Mouse (Mus musculus): ENCODE results near the gene Nfkb1. TPM values are rescaled to one million over a fixed set of nuclear protein-coding genes. Genes with fewer than 3 reads are reported as not detected.

The Nfkb1 gene
- polyA plus RNA-seq, 1 experiment, result not detected

- H3K27ac ChIP-seq (ENCODE audit: insufficient read depth, low read depth, low read length), result no peak overlapping the region
- no peaks in the 10 kb centered on the region; the same call in 1 of the 2 replicates for H3K4me1 ChIP-seq (ENCODE audit: control insufficient read depth, insufficient read depth, low read length)
- 87% methylated on average over 6 of the region's 6 CpGs for WGBS
- no peak overlapping the region for H3K4me3 ChIP-seq (ENCODE audit: insufficient read depth, low read depth, low read length)
- TF ChIP-seq CTCF (IDR thresholded peaks at IDR 0.05; ENCODE audit: insufficient read depth, low read depth, low read length) (no peak), POLR2A (IDR thresholded peaks at IDR 0.05; ENCODE audit: insufficient read depth, low read depth, low read length) (no peak)
These were observed 25.5 kb downstream of the Nfkb1 start for GRCm38 (mm10) chr3:135665777-135666259.

DNA sequence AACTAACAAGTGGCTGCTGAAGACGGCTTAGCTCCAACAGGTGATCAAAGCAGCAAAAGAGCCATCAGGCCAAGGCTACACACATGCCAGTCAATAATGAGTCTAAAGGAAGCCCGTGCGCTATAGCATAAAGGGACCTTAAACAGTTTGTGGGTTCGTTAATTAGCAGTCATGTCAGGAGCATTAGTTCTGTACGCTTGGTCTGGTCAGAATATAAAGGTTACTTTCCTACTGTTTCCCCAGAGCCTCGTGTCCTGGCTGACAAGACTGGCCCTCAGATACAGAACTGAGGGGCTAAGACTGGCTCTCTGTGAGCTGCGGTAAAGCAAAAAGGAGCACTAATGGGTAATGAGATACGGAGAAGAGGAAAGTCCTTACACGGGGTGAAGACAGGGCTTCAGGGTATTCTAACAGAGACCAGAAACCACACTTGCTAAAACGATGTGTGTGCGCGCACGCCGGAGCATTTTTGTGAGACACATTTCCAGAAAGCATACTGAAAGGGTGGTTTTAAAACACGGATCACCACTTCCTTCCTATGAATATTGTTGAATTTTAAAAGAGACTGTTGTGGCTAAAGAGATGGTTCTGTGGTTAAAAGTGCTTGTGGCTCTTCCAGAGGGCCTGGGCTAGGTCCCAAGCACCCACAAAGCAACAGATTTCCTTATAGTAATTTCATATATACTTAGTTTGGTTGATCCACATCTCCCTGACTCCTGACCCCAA lies 29.0 kb downstream of the Nfkb1 start:
- 75% methylated on average over 15 of the region's 15 CpGs for WGBS
- TF ChIP-seq CTCF (IDR thresholded peaks at IDR 0.05; ENCODE audit: insufficient read depth, low read depth, low read length) (no peak), POLR2A (IDR thresholded peaks at IDR 0.05; ENCODE audit: insufficient read depth, low read depth, low read length) (no peak)
- H3K4me3 ChIP-seq (ENCODE audit: insufficient read depth, low read depth, low read length), result no peak overlapping the region

GRCm38 (mm10) chr3:135661707-135662106 lies 29.6 kb downstream of the Nfkb1 start:
- H3K27ac ChIP-seq (ENCODE audit: insufficient read depth, low read depth, low read length), result no peak overlapping the region
- WGBS, result 84% methylated on average over 9 of the region's 9 CpGs
- no peak overlapping the region for H3K4me3 ChIP-seq (ENCODE audit: insufficient read depth, low read depth, low read length)
- H3K4me1 ChIP-seq (ENCODE audit: control insufficient read depth, insufficient read depth, low read length), result no peaks in the 10 kb centered on the region; the same call in 1 of the 2 replicates
- TF ChIP-seq POLR2A (IDR thresholded peaks at IDR 0.05; ENCODE audit: insufficient read depth, low read depth, low read length), result no peak
- TF ChIP-seq CTCF (IDR thresholded peaks at IDR 0.05; ENCODE audit: insufficient read depth, low read depth, low read length), result no peak

More for the DNA sequence above, 29.0 kb downstream of the Nfkb1 start:
- H3K4me1 ChIP-seq (ENCODE audit: control insufficient read depth, insufficient read depth, low read length), result no peaks in the 10 kb centered on the region; the same call in 1 of the 2 replicates
- H3K27ac ChIP-seq (ENCODE audit: insufficient read depth, low read depth, low read length), result no peak overlapping the region

DNA sequence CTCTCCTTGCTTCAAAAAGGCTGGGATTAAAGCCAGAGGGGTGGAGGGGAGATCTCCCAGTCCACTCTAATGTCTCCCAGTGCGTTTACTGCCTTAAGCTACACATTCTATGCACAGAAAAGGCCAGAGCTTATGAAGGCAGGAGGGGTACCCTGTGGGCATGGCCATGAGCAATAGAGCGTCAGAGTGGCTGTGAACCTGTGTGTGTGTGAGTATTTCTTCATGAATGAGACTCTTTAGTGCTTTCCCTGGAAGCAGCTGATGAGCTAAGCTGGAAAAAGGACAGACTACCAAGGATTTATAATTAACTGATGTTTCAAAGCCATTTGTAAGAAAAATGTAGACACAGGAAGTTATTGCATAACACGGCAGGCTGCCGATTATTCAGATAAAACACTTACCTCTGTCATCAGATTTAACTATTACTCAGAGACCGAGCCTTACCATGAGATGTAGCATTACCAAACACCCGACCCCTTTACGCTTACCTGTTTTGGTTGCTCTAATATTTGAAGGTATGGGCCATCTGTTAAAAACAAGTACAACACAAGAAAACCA lies 32.7 kb downstream of the Nfkb1 start:
- TF ChIP-seq CTCF (IDR thresholded peaks at IDR 0.05; ENCODE audit: insufficient read depth, low read depth, low read length) (no peak), POLR2A (IDR thresholded peaks at IDR 0.05; ENCODE audit: insufficient read depth, low read depth, low read length) (no peak)
- WGBS, result 86% methylated on average over 7 of the region's 7 CpGs
- no peaks in the 10 kb centered on the region for H3K4me1 ChIP-seq (ENCODE audit: control insufficient read depth, insufficient read depth, low read length)
- H3K4me3 ChIP-seq (ENCODE audit: insufficient read depth, low read depth, low read length), result no peak overlapping the region
- H3K27ac ChIP-seq (ENCODE audit: insufficient read depth, low read depth, low read length), result no peak overlapping the region

DNA sequence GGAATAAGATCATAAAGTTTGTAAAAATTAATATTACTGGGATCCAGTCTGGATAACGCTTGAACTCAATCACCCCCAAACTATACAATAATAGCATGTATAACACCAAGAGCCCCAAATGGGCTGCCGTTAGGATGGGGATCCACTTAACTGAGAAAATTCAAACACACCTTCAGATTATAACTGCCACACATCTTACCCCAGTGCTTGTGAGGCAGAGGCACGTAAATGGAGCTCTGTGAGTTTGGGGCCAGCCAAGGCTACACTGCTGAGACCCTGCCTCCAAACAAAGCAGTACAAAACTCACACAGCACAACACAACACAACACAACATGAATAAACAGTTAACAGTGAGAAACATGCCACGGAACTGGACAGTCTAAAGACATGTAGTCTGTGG lies 35.2 kb downstream of the Nfkb1 start:
- 99% methylated on average over 4 of the region's 4 CpGs for WGBS
- no peak overlapping the region for H3K4me3 ChIP-seq (ENCODE audit: insufficient read depth, low read depth, low read length)
- no peaks in the 10 kb centered on the region for H3K4me1 ChIP-seq (ENCODE audit: control insufficient read depth, insufficient read depth, low read length)
- no peak overlapping the region for H3K27ac ChIP-seq (ENCODE audit: insufficient read depth, low read depth, low read length)
- TF ChIP-seq POLR2A (IDR thresholded peaks at IDR 0.05; ENCODE audit: insufficient read depth, low read depth, low read length) (no peak), CTCF (IDR thresholded peaks at IDR 0.05; ENCODE audit: insufficient read depth, low read depth, low read length) (no peak)

DNA sequence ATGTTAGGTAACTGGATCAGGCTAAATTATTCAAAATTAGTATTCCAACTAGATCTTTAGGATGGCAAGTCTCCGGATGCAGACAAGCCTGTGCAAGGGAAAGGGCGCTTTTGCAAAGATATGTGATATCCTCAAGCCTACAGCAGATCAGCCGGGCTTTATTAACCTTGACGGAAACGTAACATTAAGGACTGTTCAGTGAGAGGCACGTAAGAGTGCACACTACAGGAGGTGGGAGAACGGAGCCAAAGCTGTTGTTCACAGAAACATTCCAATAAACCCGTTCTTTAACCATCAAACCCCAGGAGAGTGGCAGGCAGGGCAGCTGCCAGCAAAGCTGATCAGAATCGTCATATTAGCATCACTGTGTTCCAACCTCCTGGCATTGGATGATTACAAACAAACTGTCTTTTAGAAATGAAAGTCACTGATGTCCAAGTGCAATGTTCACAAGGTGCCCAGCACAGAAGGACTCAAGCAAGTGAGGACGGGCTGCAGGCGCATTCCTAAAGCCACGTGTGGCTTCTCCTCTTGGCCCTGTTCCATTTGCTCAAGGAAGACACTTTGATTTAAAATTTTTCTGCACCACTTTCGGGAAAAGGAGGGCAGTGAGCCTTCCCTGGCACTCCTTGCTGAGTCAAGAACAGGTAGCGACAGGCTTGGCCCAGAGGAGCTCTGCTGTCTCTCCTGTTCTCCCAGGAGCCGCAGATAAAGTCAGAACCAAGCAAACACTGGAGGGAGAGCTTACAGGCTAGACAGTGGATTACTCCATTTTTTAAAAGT lies 40.4 kb downstream of the Nfkb1 start:
- H3K4me3 ChIP-seq (ENCODE audit: insufficient read depth, low read depth, low read length), result no peak overlapping the region
- H3K4me1 ChIP-seq (ENCODE audit: control insufficient read depth, insufficient read depth, low read length), result no peaks in the 10 kb centered on the region
- 79% methylated on average over 15 of the region's 15 CpGs for WGBS
- no peak overlapping the region for H3K27ac ChIP-seq (ENCODE audit: insufficient read depth, low read depth, low read length)
- TF ChIP-seq CTCF (IDR thresholded peaks at IDR 0.05; ENCODE audit: insufficient read depth, low read depth, low read length), result no peak
- TF ChIP-seq POLR2A (IDR thresholded peaks at IDR 0.05; ENCODE audit: insufficient read depth, low read depth, low read length), result no peak

DNA sequence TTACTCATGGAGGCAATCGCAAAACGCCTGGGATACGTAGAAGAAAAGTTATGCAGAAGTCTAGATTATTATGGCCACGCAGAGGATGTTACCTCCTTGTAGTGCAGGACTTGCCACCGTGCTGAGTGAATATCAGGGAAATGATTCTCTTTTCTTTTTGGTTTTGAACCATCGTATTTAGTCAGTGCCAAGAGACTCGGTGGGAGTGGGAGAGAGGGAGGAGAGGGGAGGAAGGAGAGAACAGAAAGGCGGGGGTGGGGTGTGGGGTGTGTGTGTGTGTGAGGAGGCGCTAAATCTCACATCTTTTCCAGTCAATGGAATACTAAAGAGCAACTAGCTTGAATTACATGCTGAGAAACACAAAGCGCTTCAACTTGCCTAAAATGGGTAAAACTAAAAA lies 41.5 kb downstream of the Nfkb1 start:
- 45% methylated on average over 10 of the region's 10 CpGs for WGBS
- Histone ChIP-seq H3K4me1 (ENCODE audit: control insufficient read depth, insufficient read depth, low read length) (no peaks in the 10 kb centered on the region), H3K4me3 (ENCODE audit: insufficient read depth, low read depth, low read length) (no peak overlapping the region), H3K27ac (ENCODE audit: insufficient read depth, low read depth, low read length) (no peak overlapping the region)
- TF ChIP-seq POLR2A (IDR thresholded peaks at IDR 0.05; ENCODE audit: insufficient read depth, low read depth, low read length) (no peak), CTCF (IDR thresholded peaks at IDR 0.05; ENCODE audit: insufficient read depth, low read depth, low read length) (no peak)

DNA sequence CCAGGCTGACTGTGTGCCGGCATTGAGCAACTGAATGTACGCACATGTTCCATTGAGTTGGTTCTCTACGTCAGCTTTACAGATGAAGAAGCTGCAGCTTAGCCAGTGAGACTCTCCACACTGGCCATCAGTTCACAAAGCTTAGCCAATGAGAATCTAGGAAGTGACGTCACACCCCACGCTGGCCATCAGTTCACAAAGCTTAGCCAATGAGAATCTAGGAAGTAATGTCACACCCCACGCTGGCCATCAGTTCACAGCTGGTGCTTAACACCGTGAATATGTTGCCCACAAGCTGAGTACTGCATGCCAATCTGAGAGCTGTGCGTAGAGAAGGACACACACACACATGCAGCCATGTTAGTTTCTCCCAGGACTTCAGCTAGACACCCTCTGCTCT lies 42.8 kb downstream of the Nfkb1 start:
- Histone ChIP-seq H3K4me3 (ENCODE audit: insufficient read depth, low read depth, low read length) (no peak overlapping the region), H3K27ac (ENCODE audit: insufficient read depth, low read depth, low read length) (no peak overlapping the region), H3K4me1 (ENCODE audit: control insufficient read depth, insufficient read depth, low read length) (no peaks in the 10 kb centered on the region)
- TF ChIP-seq POLR2A (IDR thresholded peaks at IDR 0.05; ENCODE audit: insufficient read depth, low read depth, low read length) (no peak), CTCF (IDR thresholded peaks at IDR 0.05; ENCODE audit: insufficient read depth, low read depth, low read length) (no peak)
- WGBS, result 95% methylated on average over 8 of the region's 8 CpGs

DNA sequence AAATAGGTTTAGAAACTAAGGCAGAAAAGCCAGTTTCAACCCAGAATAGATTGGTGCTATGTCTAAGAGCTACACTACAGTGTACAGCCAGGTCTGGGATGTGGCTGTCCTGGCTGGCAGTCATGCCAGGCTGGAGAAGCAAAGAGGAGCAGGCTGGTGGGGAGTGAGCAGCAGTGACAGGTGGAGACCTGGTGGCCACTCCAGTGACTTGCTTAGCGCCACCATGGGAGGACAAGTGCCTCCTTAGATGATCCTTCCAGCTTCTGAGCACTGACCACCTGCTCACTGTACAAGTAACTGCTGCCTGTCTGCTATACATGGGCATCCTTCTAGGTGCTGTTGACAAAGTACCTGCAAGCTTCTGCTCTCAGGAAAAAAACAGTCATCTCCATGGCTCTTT lies 44.7 kb downstream of the Nfkb1 start:
- no peak overlapping the region for H3K27ac ChIP-seq (ENCODE audit: insufficient read depth, low read depth, low read length)
- 100% methylated on average over 1 of the region's 1 CpGs for WGBS
- no peak overlapping the region for H3K4me3 ChIP-seq (ENCODE audit: insufficient read depth, low read depth, low read length)
- H3K4me1 ChIP-seq (ENCODE audit: control insufficient read depth, insufficient read depth, low read length), result no peaks in the 10 kb centered on the region
- no peak for TF ChIP-seq POLR2A (IDR thresholded peaks at IDR 0.05; ENCODE audit: insufficient read depth, low read depth, low read length)
- no peak for TF ChIP-seq CTCF (IDR thresholded peaks at IDR 0.05; ENCODE audit: insufficient read depth, low read depth, low read length)

Data from olfactory bulb, adult 2 months (tissue).